Mouse (Mus musculus) MEL (cell line): ENCODE results near the gene Txnrd1. TPM values are rescaled to one million over a fixed set of nuclear protein-coding genes. Genes with fewer than 3 reads are reported as not detected.

Experiments
- DNase-seq: peaks from one replicate; pipeline ENCODE4 v3.0.0; 2011; ENCODE audit warnings: low read depth, low spot score
- H3K27ac ChIP-seq: 2 replicates; pipeline ENCODE4 v1.5.1; 2012; ENCODE audit warnings: low read depth, mild to moderate bottlenecking, control low read depth, low read length, moderate library complexity; ENCODE audit not compliant: control insufficient read depth
- H3K27me3 ChIP-seq, 2 experiments: fragments of 150-350 bp in 1 of 2; sonication (generic) in 1 of 2; 2 replicates each; pipeline ENCODE4 v1.6.1; 2012; ENCODE audit warnings: low read length in 2 of 2, mild to moderate bottlenecking in 2 of 2, improper control_type of control experiment in 1 of 2, moderate library complexity in 1 of 2; ENCODE audit not compliant: insufficient read depth in 2 of 2, control insufficient read depth in 1 of 2
- H3K36me3 ChIP-seq, 2 experiments: 2 replicates each; pipeline ENCODE4 v1.6.1; 2012 to 2014; ENCODE audit warnings: low read length in 2 of 2, improper control_type of control experiment in 1 of 2, inconsistent platforms in 1 of 2, mild to moderate bottlenecking in 1 of 2; ENCODE audit not compliant: insufficient read depth in 2 of 2, control insufficient read depth in 1 of 2
- H3K4me1 ChIP-seq, 2 experiments: fragments of 150-350 bp in 1 of 2; sonication (generic) in 1 of 2; 2 replicates each; pipeline ENCODE4 v1.6.1; 2012; ENCODE audit warnings: low read length in 2 of 2, improper control_type of control experiment in 1 of 2, mild to moderate bottlenecking in 1 of 2; ENCODE audit not compliant: insufficient read depth in 2 of 2, control insufficient read depth in 1 of 2
- H3K4me3 ChIP-seq, 2 experiments: fragments of 150-350 bp in 1 of 2; sonication (generic) in 1 of 2; 2 replicates each; pipeline ENCODE4 v1.5.1; 2012; ENCODE audit warnings: low read depth in 2 of 2, low read length in 2 of 2, mild to moderate bottlenecking in 2 of 2, moderate library complexity in 2 of 2, control low read depth in 1 of 2, improper control_type of control experiment in 1 of 2; ENCODE audit not compliant: control insufficient read depth in 1 of 2, insufficient read depth in 1 of 2
- H3K79me2 ChIP-seq: 2 replicates; pipeline ENCODE4 v1.6.1; 2012; ENCODE audit warnings: mild to moderate bottlenecking, low read length, moderate library complexity; ENCODE audit not compliant: control insufficient read depth, poor library complexity, insufficient read depth
- H3K9ac ChIP-seq: 2 replicates; pipeline ENCODE4 v1.6.1; 2012; ENCODE audit warnings: low read depth, mild to moderate bottlenecking, control low read depth, low read length, moderate library complexity; ENCODE audit not compliant: control insufficient read depth, poor library complexity, severe bottlenecking
- H3K9me3 ChIP-seq: fragments of 150-350 bp; sonication (generic); replicated peaks from 2 replicates; pipeline ENCODE4 v1.6.1; 2012; ENCODE audit warnings: mild to moderate bottlenecking, low read length, improper control_type of control experiment, moderate library complexity; ENCODE audit not compliant: insufficient read depth
- BHLHE40 ChIP-seq: IDR thresholded peaks from 2 replicates; pipeline ENCODE4 v1.6.1; 2012; ENCODE audit warnings: low read depth, mild to moderate bottlenecking, inconsistent platforms, low read length, improper control_type of control experiment, borderline replicate concordance
- CHD1 ChIP-seq: IDR thresholded peaks from 2 replicates; pipeline ENCODE4 v1.6.1; 2012; ENCODE audit warnings: low read depth, mild to moderate bottlenecking, inconsistent platforms, low read length, improper control_type of control experiment
- CTCF ChIP-seq, 3 experiments: IDR thresholded peaks in 2 of 3; conservative IDR thresholded peaks in 1 of 3; 2 replicates each; pipeline ENCODE4 v1.5.1; 2011 to 2012; ENCODE audit warnings: low read length in 3 of 3, low read depth in 2 of 3, mild to moderate bottlenecking in 2 of 3, improper control_type of control experiment in 1 of 3, inconsistent platforms in 1 of 3, mixed read lengths in 1 of 3, moderate library complexity in 1 of 3; ENCODE audit not compliant: control insufficient read depth in 1 of 3, insufficient read depth in 1 of 3, poor library complexity in 1 of 3, severe bottlenecking in 1 of 3
- E2F4 ChIP-seq: IDR thresholded peaks from 2 replicates; pipeline ENCODE4 v1.6.1; 2011; ENCODE audit warnings: low read depth, low read length, improper control_type of control experiment, borderline replicate concordance
- EP300 ChIP-seq, 2 experiments: IDR thresholded peaks; 2 replicates each; pipeline ENCODE4 v1.6.1; 2011; ENCODE audit warnings: improper control_type of control experiment in 2 of 2, low read length in 2 of 2, low read depth in 1 of 2, mild to moderate bottlenecking in 1 of 2
- GATA1 ChIP-seq: IDR thresholded peaks from 2 replicates; pipeline ENCODE4 v1.6.1; 2011; ENCODE audit warnings: low read depth, low read length, improper control_type of control experiment
- JUND ChIP-seq: IDR thresholded peaks from 2 replicates; pipeline ENCODE4 v1.6.1; 2011; ENCODE audit warnings: low read depth, mild to moderate bottlenecking, improper control_type of control experiment, low read length
- KAT2A ChIP-seq: conservative IDR thresholded peaks from 2 replicates; pipeline ENCODE4 v1.6.1; 2012; ENCODE audit warnings: low read depth, low read length, improper control_type of control experiment, inconsistent platforms
- MAFK ChIP-seq: IDR thresholded peaks from 2 replicates; pipeline ENCODE4 v1.6.1; 2011; ENCODE audit warnings: low read depth, mild to moderate bottlenecking, low read length, improper control_type of control experiment, borderline replicate concordance
- MAX ChIP-seq: IDR thresholded peaks from 2 replicates; pipeline ENCODE4 v1.6.1; 2011; ENCODE audit warnings: low read length, improper control_type of control experiment
- MEF2A ChIP-seq: IDR thresholded peaks from 2 replicates; pipeline ENCODE4 v1.6.1; 2014; ENCODE audit warnings: low read depth, mild to moderate bottlenecking, inconsistent platforms, low read length, improper control_type of control experiment; ENCODE audit not compliant: poor library complexity, insufficient replicate concordance, severe bottlenecking; ENCODE audit errors: extremely low read depth
- MXI1 ChIP-seq: IDR thresholded peaks from 2 replicates; pipeline ENCODE4 v1.6.1; 2011; ENCODE audit warnings: mild to moderate bottlenecking, low read depth, low read length, improper control_type of control experiment
- MYB ChIP-seq: IDR thresholded peaks from 2 replicates; pipeline ENCODE4 v1.6.1; 2011; ENCODE audit warnings: mild to moderate bottlenecking, low read depth, low read length, improper control_type of control experiment
- MYC ChIP-seq: IDR thresholded peaks from 2 replicates; pipeline ENCODE4 v1.6.1; 2011; ENCODE audit warnings: low read depth, mild to moderate bottlenecking, low read length, improper control_type of control experiment, moderate library complexity
- NRF1 ChIP-seq: IDR thresholded peaks from 2 replicates; pipeline ENCODE4 v1.6.1; 2014; ENCODE audit warnings: low read depth, mild to moderate bottlenecking, inconsistent platforms, low read length, improper control_type of control experiment, moderate library complexity; ENCODE audit not compliant: poor library complexity, insufficient read depth, severe bottlenecking
- POLR2A ChIP-seq, 2 experiments: IDR thresholded peaks; 2 replicates each; pipeline ENCODE4 v1.6.1; 2011 to 2012; ENCODE audit warnings: low read length in 2 of 2, mild to moderate bottlenecking in 2 of 2, control low read depth in 1 of 2, improper control_type of control experiment in 1 of 2, low read depth in 1 of 2, moderate library complexity in 1 of 2; ENCODE audit not compliant: control insufficient read depth in 1 of 2, insufficient read depth in 1 of 2, poor library complexity in 1 of 2
- POLR2AphosphoS2 ChIP-seq: IDR thresholded peaks from 2 replicates; pipeline ENCODE4 v1.6.1; 2011; ENCODE audit warnings: low read length, improper control_type of control experiment
- POLR2AphosphoS5 ChIP-seq: IDR thresholded peaks from 2 replicates; pipeline ENCODE4 v1.6.1; 2012; ENCODE audit warnings: low read depth, borderline replicate concordance, mild to moderate bottlenecking, inconsistent platforms, low read length, moderate library complexity, mixed read lengths
- TAL1 ChIP-seq: IDR thresholded peaks from 2 replicates; pipeline ENCODE4 v1.6.1; 2012; ENCODE audit warnings: mild to moderate bottlenecking, inconsistent platforms, low read length, moderate library complexity, mixed read lengths
- TCF12 ChIP-seq: IDR thresholded peaks from 2 replicates; pipeline ENCODE4 v1.6.1; 2014; ENCODE audit warnings: low read depth, mild to moderate bottlenecking, inconsistent platforms, low read length, improper control_type of control experiment, moderate library complexity
- UBTF ChIP-seq: IDR thresholded peaks from 2 replicates; pipeline ENCODE4 v1.6.1; 2012; ENCODE audit warnings: low read depth, mild to moderate bottlenecking, inconsistent platforms, low read length, improper control_type of control experiment, moderate library complexity, borderline replicate concordance; ENCODE audit not compliant: insufficient read depth
- USF2 ChIP-seq, 2 experiments: IDR thresholded peaks; 2 replicates each; pipeline ENCODE4 v1.6.1; 2011 to 2012; ENCODE audit warnings: improper control_type of control experiment in 2 of 2, low read length in 2 of 2, borderline replicate concordance in 1 of 2, inconsistent platforms in 1 of 2, low read depth in 1 of 2, mild to moderate bottlenecking in 1 of 2; ENCODE audit not compliant: insufficient read depth in 1 of 2
- ZC3H11A ChIP-seq: IDR thresholded peaks from 2 replicates; pipeline ENCODE4 v1.6.1; 2012; ENCODE audit warnings: low read depth, mild to moderate bottlenecking, inconsistent platforms, low read length, improper control_type of control experiment
- polyA plus RNA-seq, 2 experiments: library from polyadenylated mRNA; stranded (reverse) in 1 of 2; unstranded in 1 of 2; fragments of >175 nt in 1 of 2; fragments of >200 nt in 1 of 2; gene quantifications; 2 replicates each; pipeline versions ENCODE4 v1.2.1 to v1.2.4; 2012; ENCODE audit warnings: low replicate concordance in 2 of 2, low read depth in 1 of 2; ENCODE audit not compliant: insufficient read length in 2 of 2, insufficient read depth in 1 of 2, missing spikeins in 1 of 2
- total RNA-seq: library from RNA; depleted of rRNA; stranded (reverse); fragments of 300-350 nt; gene quantifications from 2 replicates; pipeline ENCODE4 v1.2.3, GENCODE M21; 2012

Gene Txnrd1
- total and polyA plus RNA-seq, 3 experiments = 91.6 to 127 TPM; not detected in 1

DNA sequence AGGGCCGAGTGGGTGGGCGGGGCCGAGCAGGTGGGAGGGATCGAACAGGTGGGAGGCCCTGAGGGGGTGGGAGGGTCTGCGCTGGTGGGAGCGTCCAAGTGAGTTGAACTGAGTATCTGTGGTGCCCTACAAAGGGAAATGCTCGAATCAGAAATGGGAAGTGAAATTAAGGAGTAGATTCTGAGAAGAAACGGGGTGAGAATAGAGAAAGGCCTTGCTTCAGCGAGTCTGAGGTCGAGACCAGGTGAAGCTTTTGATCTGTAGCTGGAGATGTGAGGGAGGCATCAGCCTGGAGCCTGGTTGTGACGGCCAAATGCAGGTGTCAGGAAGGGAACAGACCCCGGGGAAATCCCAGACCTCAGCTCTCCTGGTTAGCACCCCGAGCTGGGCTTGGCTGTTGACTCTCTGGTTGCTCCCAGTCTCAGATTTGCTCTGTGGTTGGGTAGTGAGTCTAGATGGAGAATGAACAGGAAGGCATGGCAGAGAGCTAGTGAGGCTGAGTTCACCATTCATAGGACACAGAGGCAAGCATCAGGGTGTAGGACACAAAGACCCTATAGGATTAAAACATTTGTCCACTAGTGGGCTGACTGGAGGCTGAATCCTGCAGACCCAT, 101.4 kb downstream of the Txnrd1 start:
- Histone ChIP-seq H3K27me3 (no peaks in the 10 kb centered on the region), H3K4me1 (no peaks in the 10 kb centered on the region), H3K79me2 (no peaks in the 10 kb centered on the region), H3K36me3 (no peaks in the 10 kb centered on the region), H3K27ac (no peak overlapping the region), H3K9ac (no peak overlapping the region), H3K9me3 (no peaks in the 10 kb centered on the region), H3K4me3 (no peak overlapping the region)
- DNase-seq = no peak
- TF ChIP-seq EP300 (IDR thresholded peaks at IDR 0.05; ENCODE audit: low read depth in 1 of 2, low read length in 2 of 2) (no peak), MAX (no peak), TCF12 (no peak), POLR2AphosphoS2 (no peak), TAL1 (no peak), E2F4 (no peak), MEF2A (no peak), MAFK (no peak), ZC3H11A (no peak), CHD1 (no peak), KAT2A (no peak), POLR2AphosphoS5 (no peak), BHLHE40 (no peak), JUND (no peak), POLR2A (IDR thresholded peaks at IDR 0.05; ENCODE audit: control insufficient read depth in 1 of 2, insufficient read depth in 1 of 2, low read depth in 1 of 2, low read length in 2 of 2, poor library complexity in 1 of 2) (no peak), MYC (no peak)

- Histone ChIP-seq H3K36me3 (no peaks in the 10 kb centered on the region), H3K9ac (no peak overlapping the region), H3K9me3 (no peaks in the 10 kb centered on the region), H3K4me3 (no peak overlapping the region), H3K4me1 (no peaks in the 10 kb centered on the region), H3K79me2 (no peaks in the 10 kb centered on the region), H3K27me3 (no peaks in the 10 kb centered on the region), H3K27ac (no peak overlapping the region)
- no peak for TF ChIP-seq UBTF
- no peak for TF ChIP-seq EP300 (IDR thresholded peaks at IDR 0.05; ENCODE audit: low read depth in 1 of 2, low read length in 2 of 2)
- no peak for TF ChIP-seq NRF1
- TF ChIP-seq GATA1 = no peak
- no peak for TF ChIP-seq MXI1
- no peak for TF ChIP-seq POLR2AphosphoS5
- TF ChIP-seq USF2 (IDR thresholded peaks at IDR 0.05; ENCODE audit: borderline replicate concordance in 1 of 2, insufficient read depth in 1 of 2, low read depth in 1 of 2, low read length in 2 of 2) = no peak
- no peak for TF ChIP-seq MYB
- no peak for TF ChIP-seq CTCF (IDR thresholded peaks at IDR 0.05 in 2 of 3, conservative IDR thresholded peaks at IDR 0.05 in 1 of 3; ENCODE audit: control insufficient read depth in 1 of 3, insufficient read depth in 1 of 3, low read depth in 2 of 3, low read length in 3 of 3, poor library complexity in 1 of 3, severe bottlenecking in 1 of 3)
- DNase-seq = no peak
Measured at GRCm38 (mm10) chr10:82935774-82936173, 102.0 kb downstream of the Txnrd1 start.
